Mouse (Mus musculus) forebrain, embryonic 16.5 days (tissue): Measurements from ENCODE around the gene Ifi202b. TPM values are rescaled to one million over a fixed set of nuclear protein-coding genes. Genes with fewer than 3 reads are reported as not detected.
"Not testable (repeated sequence)": the region's sequence is repeated elsewhere in the genome, so short reads cannot be mapped to it uniquely, and the experiment has no call there.

Source experiments
- ATAC-seq: fragments of 200-750 bp; cut with Nextera tagmentation; 2 replicates; pipeline ENCODE4 v1.8.0; 2017; ENCODE audit warnings: mild to moderate bottlenecking, moderate library complexity
- H3K27ac ChIP-seq: fragments of 300-500 bp; sonication (generic); 2 replicates; pipeline ENCODE4 v1.5.1; 2014; ENCODE audit warnings: low read length, control low read depth
- H3K27me3 ChIP-seq: fragments of 300-500 bp; sonication (generic); replicated peaks from 2 replicates; pipeline ENCODE4 v1.6.1; 2014; ENCODE audit warnings: low read length; ENCODE audit not compliant: control insufficient read depth, insufficient read depth
- H3K36me3 ChIP-seq: fragments of 300-500 bp; sonication (generic); 2 replicates; pipeline ENCODE4 v1.6.1; 2014; ENCODE audit not compliant: control insufficient read depth, insufficient read depth
- H3K4me1 ChIP-seq: fragments of 300-500 bp; sonication (generic); replicated peaks from 2 replicates; pipeline ENCODE4 v1.6.1; 2014; ENCODE audit warnings: low read length; ENCODE audit not compliant: control insufficient read depth, insufficient read depth
- H3K4me2 ChIP-seq: fragments of 300-500 bp; sonication (generic); 2 replicates; pipeline ENCODE4 v1.6.1; 2014; ENCODE audit warnings: mild to moderate bottlenecking, low read length, control low read depth
- H3K4me3 ChIP-seq: fragments of 300-500 bp; sonication (generic); replicated peaks from 2 replicates; pipeline ENCODE4 v1.5.1; 2014; ENCODE audit warnings: mild to moderate bottlenecking, low read length, control low read depth
- H3K9ac ChIP-seq: fragments of 300-500 bp; sonication (generic); replicated peaks from 2 replicates; pipeline ENCODE4 v1.6.1; 2014; ENCODE audit warnings: low read depth, low read length, control low read depth
- H3K9me3 ChIP-seq: fragments of 300-500 bp; sonication (generic); 2 replicates; pipeline ENCODE4 v1.6.1; 2016; ENCODE audit warnings: low read length; ENCODE audit not compliant: control insufficient read depth
- WGBS: fragments of 180-500 bp; shearing (Covaris S2); extraction: QIAGEN DNeasy Blood & Tissue Kit; methylation state at CpG from one replicate; pipeline ENCODE4 v1.1.7; 2014; 5-methylcytosine and 5-hydroxymethylcytosine counted together
- polyA plus RNA-seq: library from polyadenylated mRNA; unstranded; fragments of >200 nt; fragmentation: Nextera tagmentation; extraction: Ambion mirVana; gene quantifications from 2 replicates; pipeline ENCODE4 v1.2.1, GENCODE M21; 2015

Gene Ifi202b
- not detected in 2 replicates for polyA plus RNA-seq

- H3K27ac ChIP-seq = not testable (repeated sequence)
- 86% methylated on average over 6 of the region's 6 CpGs for WGBS
These were observed at the start of gene Ifi202b for GRCm38 (mm10) chr1:173982694-173983305. TSS of gene Ifi202b (minus strand) at chr1:173982744.

GRCm38 (mm10) chr1:174031698-174032097 lies 49.2 kb upstream of the Ifi202b start, which contains the start of gene Ifi205:
TSS of gene Ifi205 (minus strand) at chr1:174031810.
- Histone ChIP-seq H3K27ac (no peak within 1 kb of the TSS), H3K4me2 (no peak within 1 kb of the TSS), H3K36me3 (no peaks in the 10 kb centered on the region), H3K9ac (no peak within 1 kb of the TSS), H3K27me3 (no peaks in the 10 kb centered on the region), H3K4me3 (no peak within 1 kb of the TSS), H3K4me1 (no peaks in the 10 kb centered on the region), H3K9me3 (no peaks in the 10 kb centered on the region)
- no peak for ATAC-seq
- 70% methylated on average over 1 of the region's 1 CpGs for WGBS

More at GRCm38 (mm10) chr1:173982694-173983305, at the start of gene Ifi202b:
- not testable (repeated sequence) for H3K4me3 ChIP-seq, ATAC-seq, H3K4me2 ChIP-seq, H3K9ac ChIP-seq, H3K4me1 ChIP-seq, H3K27me3 ChIP-seq, H3K9me3 ChIP-seq, H3K36me3 ChIP-seq

- not testable (repeated sequence) for H3K4me2 ChIP-seq, ATAC-seq, H3K9me3 ChIP-seq, H3K36me3 ChIP-seq, H3K9ac ChIP-seq, H3K4me3 ChIP-seq, H3K27ac ChIP-seq, H3K27me3 ChIP-seq, H3K4me1 ChIP-seq
These were observed 24.5 kb upstream of the Ifi202b start for GRCm38 (mm10) chr1:174007050-174007449.

GRCm38 (mm10) chr1:174004352-174005109 lies 22.0 kb upstream of the Ifi202b start:
- H3K36me3 ChIP-seq, ATAC-seq, H3K9me3 ChIP-seq, H3K9ac ChIP-seq, H3K4me1 ChIP-seq, H3K4me2 ChIP-seq, H3K27me3 ChIP-seq, H3K27ac ChIP-seq, H3K4me3 ChIP-seq: not testable (repeated sequence)
- 78% methylated on average over 2 of the region's 3 CpGs for WGBS

GRCm38 (mm10) chr1:173995003-173995402 lies 12.5 kb upstream of the Ifi202b start:
- H3K9me3 ChIP-seq = no peaks in the 10 kb centered on the region
- no peaks in the 10 kb centered on the region for H3K27me3 ChIP-seq
- ATAC-seq = no peak
- no peaks in the 10 kb centered on the region for H3K36me3 ChIP-seq
- no peak overlapping the region for H3K9ac ChIP-seq
- no peak overlapping the region for H3K4me2 ChIP-seq
- no peak overlapping the region for H3K27ac ChIP-seq
- H3K4me3 ChIP-seq = no peak overlapping the region
- WGBS = 92% methylated on average over 4 of the region's 4 CpGs
- H3K4me1 ChIP-seq = no peaks in the 10 kb centered on the region

GRCm38 (mm10) chr1:173981038-173981437 lies 1.5 kb downstream of the Ifi202b start:
- not testable (repeated sequence) for H3K9ac ChIP-seq, H3K4me3 ChIP-seq, ATAC-seq, H3K27me3 ChIP-seq, H3K27ac ChIP-seq, H3K9me3 ChIP-seq, H3K4me2 ChIP-seq, H3K36me3 ChIP-seq, H3K4me1 ChIP-seq
- WGBS = 63% methylated on average over 3 of the region's 3 CpGs

- Histone ChIP-seq H3K4me1 (no peaks in the 10 kb centered on the region), H3K4me3 (no peak overlapping the region), H3K9ac (no peak overlapping the region), H3K9me3 (no peaks in the 10 kb centered on the region), H3K4me2 (no peak overlapping the region), H3K36me3 (no peaks in the 10 kb centered on the region), H3K27ac (no peak overlapping the region), H3K27me3 (no peaks in the 10 kb centered on the region)
- ATAC-seq = no peak
These were observed 4.9 kb downstream of the Ifi202b start for GRCm38 (mm10) chr1:173977622-173978021.

GRCm38 (mm10) chr1:173973111-173973510 lies 9.4 kb downstream of the Ifi202b start:
- Histone ChIP-seq H3K4me2 (no peak overlapping the region), H3K27ac (no peak overlapping the region), H3K27me3 (no peaks in the 10 kb centered on the region), H3K4me3 (no peak overlapping the region), H3K4me1 (no peaks in the 10 kb centered on the region), H3K9me3 (no peaks in the 10 kb centered on the region), H3K36me3 (no peaks in the 10 kb centered on the region), H3K9ac (no peak overlapping the region)
- ATAC-seq = no peak

- H3K4me1 ChIP-seq, ATAC-seq, H3K4me3 ChIP-seq, H3K9me3 ChIP-seq, H3K27ac ChIP-seq, H3K9ac ChIP-seq, H3K36me3 ChIP-seq, H3K4me2 ChIP-seq, H3K27me3 ChIP-seq: not testable (repeated sequence)
- 96% methylated on average over 1 of the region's 1 CpGs for WGBS
These were observed 21.1 kb downstream of the Ifi202b start for GRCm38 (mm10) chr1:173961491-173961890.
